Mouse (Mus musculus) hindbrain, embryonic 10.5 days (tissue): ENCODE results near the gene Reps2. TPM values are rescaled to one million over a fixed set of nuclear protein-coding genes. Genes with fewer than 3 reads are reported as not detected.

ENCODE experiments used
- DNase-seq: peaks from one replicate; pipeline ENCODE4 v3.0.0-alpha.2; 2017; ENCODE audit warnings: low spot score
- H3K27ac ChIP-seq: fragments of 300-500 bp; sonication (generic); 2 replicates; pipeline ENCODE4 v1.5.1; 2016; ENCODE audit warnings: mild to moderate bottlenecking, moderate library complexity
- H3K27me3 ChIP-seq: fragments of 300-500 bp; sonication (generic); 2 replicates; pipeline ENCODE4 v1.6.1; 2016; ENCODE audit warnings: mild to moderate bottlenecking; ENCODE audit not compliant: poor library complexity, insufficient read depth, severe bottlenecking
- H3K36me3 ChIP-seq: fragments of 300-500 bp; sonication (generic); 2 replicates; pipeline ENCODE4 v1.6.1; 2016; ENCODE audit warnings: mild to moderate bottlenecking, moderate library complexity
- H3K4me1 ChIP-seq: fragments of 300-500 bp; sonication (generic); replicated peaks from 2 replicates; pipeline ENCODE4 v1.6.1; 2016; ENCODE audit warnings: mild to moderate bottlenecking
- H3K4me3 ChIP-seq: fragments of 300-500 bp; sonication (generic); 2 replicates; pipeline ENCODE4 v1.5.1; 2016; ENCODE audit warnings: mild to moderate bottlenecking, moderate library complexity
- H3K9me3 ChIP-seq: fragments of 300-500 bp; sonication (generic); 2 replicates; pipeline ENCODE4 v1.6.1; 2016; ENCODE audit warnings: mild to moderate bottlenecking, moderate library complexity
- WGBS: fragments of 180-500 bp; shearing (Covaris S2); methylation state at CpG from one replicate; pipeline ENCODE4 v1.1.7; 2016; 5-methylcytosine and 5-hydroxymethylcytosine counted together
- polyA plus RNA-seq: library from polyadenylated mRNA; unstranded; fragments of >200 nt; fragmentation: Nextera tagmentation; extraction: Ambion mirVana; gene quantifications from 2 replicates; pipeline ENCODE4 v1.2.1, GENCODE M21; 2016

Reps2 gene
- polyA plus RNA-seq, 1 experiment from 2014 or later: 0.38 TPM

- no peak overlapping the region for H3K4me3 ChIP-seq
Measured at GRCm38 (mm10) chrX:162568439-162568838, 75.0 kb downstream of the Reps2 start.

DNA sequence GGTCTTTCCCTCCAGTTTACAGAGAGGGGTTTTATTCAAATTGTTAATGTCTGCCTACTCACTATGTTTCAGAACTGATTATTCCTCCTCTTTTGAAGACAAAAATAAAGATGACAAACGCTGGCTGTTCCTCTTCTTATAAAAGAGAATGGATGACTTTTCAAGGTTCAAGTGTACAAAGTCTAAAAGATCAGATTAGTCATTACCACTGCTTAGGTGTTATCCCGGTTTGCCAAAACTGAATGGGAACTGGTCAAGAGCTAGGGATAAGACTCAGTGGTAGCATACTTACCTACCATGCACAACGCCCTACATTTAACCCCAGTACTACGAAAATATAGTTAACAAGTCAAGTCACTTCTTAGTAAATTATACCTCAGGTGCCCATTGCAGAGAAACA is 77.9 kb downstream of the Reps2 start:
- Histone ChIP-seq H3K36me3 (no peaks in the 10 kb centered on the region), H3K27me3 (peaks cover 48% of the 10 kb centered on the region), H3K4me3 (no peak overlapping the region), H3K9me3 (no peaks in the 10 kb centered on the region), H3K27ac (no peak overlapping the region), H3K4me1 (no peaks in the 10 kb centered on the region)
- no peak for DNase-seq
- WGBS: 88% methylated on average over 4 of the region's 4 CpGs

More at GRCm38 (mm10) chrX:162568439-162568838, 75.0 kb downstream of the Reps2 start:
- Histone ChIP-seq H3K27ac (no peak overlapping the region), H3K4me1 (no peaks in the 10 kb centered on the region), H3K27me3 (peaks cover 48% of the 10 kb centered on the region), H3K36me3 (no peaks in the 10 kb centered on the region), H3K9me3 (no peaks in the 10 kb centered on the region)
- no peak for DNase-seq
- 81% methylated on average over 2 of the region's 2 CpGs for WGBS

DNA sequence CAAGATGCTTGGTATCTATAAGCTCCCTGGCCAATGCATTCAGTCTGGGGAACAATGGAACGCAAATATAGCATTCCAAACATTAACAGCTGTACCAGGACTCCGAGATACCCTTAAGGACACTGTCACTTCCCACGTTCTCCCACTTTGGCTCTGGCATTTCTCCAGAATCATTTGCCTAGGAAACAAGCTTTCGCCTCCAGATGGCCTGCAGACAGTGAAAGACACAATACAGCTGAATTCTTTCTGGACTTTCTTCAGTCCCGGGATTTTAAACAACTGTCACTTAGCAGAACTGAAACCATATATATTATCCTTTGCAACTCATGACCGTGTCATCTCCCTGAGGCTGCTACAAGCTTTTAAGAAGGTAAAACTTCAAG is 87.0 kb downstream of the Reps2 start:
- H3K9me3 ChIP-seq: no peaks in the 10 kb centered on the region
- no peak for DNase-seq
- H3K27ac ChIP-seq: no peak overlapping the region
- 74% methylated on average over 6 of the region's 6 CpGs for WGBS
- no peak overlapping the region for H3K4me3 ChIP-seq
- H3K36me3 ChIP-seq: no peaks in the 10 kb centered on the region
- H3K4me1 ChIP-seq: no peaks in the 10 kb centered on the region
- H3K27me3 ChIP-seq: peaks cover 74% of the 10 kb centered on the region

- no peaks in the 10 kb centered on the region for H3K4me1 ChIP-seq
- no peaks in the 10 kb centered on the region for H3K36me3 ChIP-seq
- WGBS: 92% methylated on average over 1 of the region's 1 CpGs
- no peaks in the 10 kb centered on the region for H3K9me3 ChIP-seq
- no peak overlapping the region for H3K4me3 ChIP-seq
- no peak for DNase-seq
- peaks cover 74% of the 10 kb centered on the region for H3K27me3 ChIP-seq
- H3K27ac ChIP-seq: no peak overlapping the region
Measured at GRCm38 (mm10) chrX:162555729-162556458, 87.6 kb downstream of the Reps2 start.

GRCm38 (mm10) chrX:162554513-162554912 is 88.9 kb downstream of the Reps2 start:
- no peak overlapping the region for H3K4me3 ChIP-seq
- no peaks in the 10 kb centered on the region for H3K9me3 ChIP-seq
- 85% methylated on average over 3 of the region's 3 CpGs for WGBS
- no peaks in the 10 kb centered on the region for H3K36me3 ChIP-seq
- H3K27ac ChIP-seq: no peak overlapping the region
- DNase-seq: no peak
- no peaks in the 10 kb centered on the region for H3K4me1 ChIP-seq
- peaks cover 76% of the 10 kb centered on the region for H3K27me3 ChIP-seq

GRCm38 (mm10) chrX:162552383-162552782 is 91.1 kb downstream of the Reps2 start:
- no peak for DNase-seq
- Histone ChIP-seq H3K4me3 (no peak overlapping the region), H3K27me3 (peaks cover 73% of the 10 kb centered on the region)

DNA sequence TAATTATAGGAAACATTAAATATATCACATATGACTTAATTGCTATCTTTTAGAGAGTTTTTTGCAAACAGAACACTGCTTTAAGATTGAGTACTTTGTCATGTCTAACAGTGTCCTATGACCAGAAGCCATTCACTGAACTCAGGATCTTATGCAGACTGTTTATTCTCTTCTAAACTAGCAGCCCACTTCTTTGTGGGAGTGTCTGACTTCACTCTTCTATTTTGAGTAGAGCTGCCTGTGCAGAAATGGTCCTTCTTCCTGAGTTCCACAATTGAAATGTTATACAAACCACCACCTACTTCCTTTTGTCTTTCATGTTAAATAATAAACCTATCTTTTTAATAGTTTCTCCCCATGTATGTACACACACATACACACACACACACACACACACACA is 98.4 kb downstream of the Reps2 start:
- DNase-seq: no peak
- no peaks in the 10 kb centered on the region for H3K36me3 ChIP-seq
- no peaks in the 10 kb centered on the region for H3K4me1 ChIP-seq
- H3K9me3 ChIP-seq: no peaks in the 10 kb centered on the region
- H3K27me3 ChIP-seq: peaks cover 57% of the 10 kb centered on the region
- no peak overlapping the region for H3K27ac ChIP-seq
- no peak overlapping the region for H3K4me3 ChIP-seq

More at GRCm38 (mm10) chrX:162552383-162552782, 91.1 kb downstream of the Reps2 start:
- Histone ChIP-seq H3K36me3 (no peaks in the 10 kb centered on the region), H3K4me1 (no peaks in the 10 kb centered on the region), H3K27ac (no peak overlapping the region), H3K9me3 (no peaks in the 10 kb centered on the region)
- WGBS: 35% methylated on average over 8 of the region's 8 CpGs

- no peak for DNase-seq
- no peak overlapping the region for H3K4me3 ChIP-seq
- no peaks in the 10 kb centered on the region for H3K36me3 ChIP-seq
- H3K27me3 ChIP-seq: peaks cover 53% of the 10 kb centered on the region
- 69% methylated on average over 1 of the region's 1 CpGs for WGBS
- no peak overlapping the region for H3K27ac ChIP-seq
- H3K9me3 ChIP-seq: no peaks in the 10 kb centered on the region
- no peaks in the 10 kb centered on the region for H3K4me1 ChIP-seq
Measured at GRCm38 (mm10) chrX:162542576-162543227, 100.7 kb downstream of the Reps2 start.

- H3K27ac ChIP-seq: no peak overlapping the region
- no peaks in the 10 kb centered on the region for H3K9me3 ChIP-seq
- no peaks in the 10 kb centered on the region for H3K4me1 ChIP-seq
- H3K27me3 ChIP-seq: peaks cover 50% of the 10 kb centered on the region
- no peaks in the 10 kb centered on the region for H3K36me3 ChIP-seq
- H3K4me3 ChIP-seq: no peak overlapping the region
- DNase-seq: no peak
- WGBS: 92% methylated on average over 1 of the region's 1 CpGs
Measured at GRCm38 (mm10) chrX:162541961-162542360, 101.5 kb downstream of the Reps2 start.

DNA sequence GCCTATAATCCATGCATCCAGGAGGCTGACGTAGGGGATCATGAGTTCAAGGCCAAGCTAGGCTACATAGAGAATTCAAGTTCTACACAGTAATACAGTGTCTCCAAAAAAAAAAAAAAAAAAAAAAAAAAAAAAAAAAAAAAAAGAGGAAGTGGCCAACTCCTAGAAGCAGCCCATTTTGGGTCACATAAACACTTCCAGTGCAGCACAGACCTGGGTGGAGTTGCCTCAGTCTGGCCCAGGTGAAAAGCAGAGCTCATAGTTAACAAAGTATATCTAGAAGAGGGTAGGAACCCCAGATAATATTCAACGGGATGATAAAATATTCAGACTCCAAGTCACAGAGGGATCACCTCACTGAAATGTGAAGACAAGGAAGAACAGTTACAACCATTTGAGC is 112.4 kb downstream of the Reps2 start:
- WGBS: 92% methylated on average over 2 of the region's 2 CpGs
- peaks cover 41% of the 10 kb centered on the region for H3K27me3 ChIP-seq

DNA sequence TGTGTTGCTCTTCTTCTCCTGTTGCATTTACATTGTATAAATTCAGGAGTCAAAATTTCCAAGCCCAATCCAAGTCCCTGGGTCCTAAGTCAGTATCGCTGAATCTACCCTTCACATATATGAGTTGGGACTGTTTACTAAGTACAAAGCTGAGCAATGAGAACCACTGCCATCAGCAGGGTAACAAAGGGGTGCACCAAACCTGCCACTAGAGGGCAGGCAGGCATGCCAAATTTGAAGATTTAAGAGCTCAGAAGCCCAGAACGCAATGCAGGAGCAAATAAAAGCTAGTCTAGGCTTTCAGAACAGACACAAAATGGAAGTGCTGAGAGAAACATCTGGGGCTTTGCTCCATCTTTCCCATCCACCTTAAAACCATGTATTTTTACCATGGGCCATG is 116.2 kb downstream of the Reps2 start:
- Histone ChIP-seq H3K4me3 (no peak overlapping the region), H3K9me3 (no peaks in the 10 kb centered on the region), H3K4me1 (no peaks in the 10 kb centered on the region), H3K27me3 (peaks cover 49% of the 10 kb centered on the region), H3K36me3 (no peaks in the 10 kb centered on the region), H3K27ac (no peak overlapping the region)
- WGBS: 44% methylated on average over 2 of the region's 2 CpGs
- DNase-seq: peak; percentile 33

More for the DNA sequence above, 112.4 kb downstream of the Reps2 start:
- H3K27ac ChIP-seq: no peak overlapping the region
- H3K36me3 ChIP-seq: no peaks in the 10 kb centered on the region
- H3K9me3 ChIP-seq: no peaks in the 10 kb centered on the region
- DNase-seq: no peak
- H3K4me3 ChIP-seq: no peak overlapping the region
- H3K4me1 ChIP-seq: no peaks in the 10 kb centered on the region

DNA sequence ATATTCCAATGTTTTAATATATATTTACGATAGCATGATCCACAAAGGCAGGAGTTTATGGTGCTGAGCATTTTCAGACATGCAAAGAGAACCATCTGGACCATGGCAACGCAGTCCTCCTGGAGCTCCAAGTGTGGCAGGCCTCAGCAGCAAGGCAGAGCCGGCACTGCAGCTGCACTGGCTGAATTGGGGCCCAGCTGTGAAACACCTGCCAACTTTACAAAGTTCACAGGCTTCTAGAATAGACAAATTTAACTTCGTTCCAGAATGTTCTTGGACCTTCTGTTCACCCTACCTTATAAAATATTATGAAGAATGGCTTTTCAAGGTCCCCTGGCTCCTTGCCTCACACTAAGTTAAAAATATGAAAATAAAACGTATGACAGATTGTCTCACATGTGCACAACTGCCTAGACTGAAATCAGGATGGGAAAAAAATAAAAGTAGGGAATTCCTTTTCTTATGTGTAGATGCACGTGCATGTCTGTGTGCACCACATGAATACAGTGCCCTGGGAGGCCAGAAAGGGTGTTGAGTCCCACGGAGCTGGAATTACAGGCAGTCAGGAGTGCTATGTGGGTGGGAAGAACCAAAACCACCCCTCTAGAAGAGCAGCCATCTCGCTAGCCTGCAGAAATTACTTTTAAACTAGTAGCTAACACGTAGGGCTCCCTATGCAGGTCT is 121.5 kb downstream of the Reps2 start:
- H3K9me3 ChIP-seq: no peaks in the 10 kb centered on the region
- H3K27ac ChIP-seq: no peak overlapping the region
- H3K36me3 ChIP-seq: no peaks in the 10 kb centered on the region
- WGBS: 62% methylated on average over 9 of the region's 9 CpGs
- H3K27me3 ChIP-seq: peaks cover 69% of the 10 kb centered on the region
- no peaks in the 10 kb centered on the region for H3K4me1 ChIP-seq
- H3K4me3 ChIP-seq: no peak overlapping the region
- DNase-seq: no peak

- H3K27me3 ChIP-seq: peaks cover 73% of the 10 kb centered on the region
- H3K36me3 ChIP-seq: no peaks in the 10 kb centered on the region
- no peaks in the 10 kb centered on the region for H3K9me3 ChIP-seq
- no peak overlapping the region for H3K27ac ChIP-seq
- H3K4me1 ChIP-seq: no peaks in the 10 kb centered on the region
- H3K4me3 ChIP-seq: no peak overlapping the region
- no peak for DNase-seq
- WGBS: 37% methylated on average over 4 of the region's 4 CpGs
Measured at GRCm38 (mm10) chrX:162521197-162521596, 122.3 kb downstream of the Reps2 start.
